Mouse (Mus musculus): ENCODE results near the gene Casp7. TPM values are rescaled to one million over a fixed set of nuclear protein-coding genes. Genes with fewer than 3 reads are reported as not detected.

The Casp7 gene
- total and polyA plus RNA-seq, 2 experiments from 2014 or later = 25.2 to 34.5 TPM

DNA sequence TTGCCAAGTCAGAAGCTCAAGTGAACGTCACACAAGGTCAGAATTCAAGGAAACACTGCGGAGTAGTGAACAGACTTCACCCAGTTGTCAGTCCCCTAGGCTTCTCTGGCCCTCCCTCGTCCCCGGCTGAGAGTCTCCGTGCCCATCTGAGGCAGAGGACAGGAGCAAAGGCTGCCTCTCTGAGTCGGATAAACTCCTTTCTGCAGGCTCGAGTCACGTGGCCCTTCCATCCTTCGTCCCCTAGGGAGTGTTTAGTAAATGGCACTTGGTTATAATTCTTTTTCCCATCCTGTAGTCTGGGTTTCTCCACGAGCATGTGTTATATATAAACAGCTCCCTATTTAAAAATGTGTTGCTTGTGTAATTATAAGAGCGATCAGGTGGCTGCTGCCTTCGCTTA is 26.4 kb downstream of the Casp7 start:
- Histone ChIP-seq H3K4me3 (ENCODE audit: low read depth, low read length) (no peak overlapping the region), H3K9ac (replicated peaks; ENCODE audit: low read length, poor library complexity, severe bottlenecking) (no peak overlapping the region), H3K4me2 (ENCODE audit: low read depth, low read length, poor library complexity, severe bottlenecking) (no peak overlapping the region), H3K27ac (ENCODE audit: low read depth, low read length) (no peak overlapping the region), H3K27me3 (ENCODE audit: insufficient read depth, low read length) (no peaks in the 10 kb centered on the region), H3K9me3 (ENCODE audit: low read length) (no peaks in the 10 kb centered on the region), H3K4me1 (ENCODE audit: insufficient read depth, low read length) (peaks cover 4% of the 10 kb centered on the region), H3K36me3 (ENCODE audit: insufficient read depth, low read length) (no peaks in the 10 kb centered on the region)
- 62% methylated on average over 12 of the region's 12 CpGs for WGBS
- no peak for DNase-seq (ENCODE audit: low spot score)
- ATAC-seq (ENCODE audit: low FRiP score) = no peak
- no peak for TF ChIP-seq CTCF (IDR thresholded peaks at IDR 0.05)

DNA sequence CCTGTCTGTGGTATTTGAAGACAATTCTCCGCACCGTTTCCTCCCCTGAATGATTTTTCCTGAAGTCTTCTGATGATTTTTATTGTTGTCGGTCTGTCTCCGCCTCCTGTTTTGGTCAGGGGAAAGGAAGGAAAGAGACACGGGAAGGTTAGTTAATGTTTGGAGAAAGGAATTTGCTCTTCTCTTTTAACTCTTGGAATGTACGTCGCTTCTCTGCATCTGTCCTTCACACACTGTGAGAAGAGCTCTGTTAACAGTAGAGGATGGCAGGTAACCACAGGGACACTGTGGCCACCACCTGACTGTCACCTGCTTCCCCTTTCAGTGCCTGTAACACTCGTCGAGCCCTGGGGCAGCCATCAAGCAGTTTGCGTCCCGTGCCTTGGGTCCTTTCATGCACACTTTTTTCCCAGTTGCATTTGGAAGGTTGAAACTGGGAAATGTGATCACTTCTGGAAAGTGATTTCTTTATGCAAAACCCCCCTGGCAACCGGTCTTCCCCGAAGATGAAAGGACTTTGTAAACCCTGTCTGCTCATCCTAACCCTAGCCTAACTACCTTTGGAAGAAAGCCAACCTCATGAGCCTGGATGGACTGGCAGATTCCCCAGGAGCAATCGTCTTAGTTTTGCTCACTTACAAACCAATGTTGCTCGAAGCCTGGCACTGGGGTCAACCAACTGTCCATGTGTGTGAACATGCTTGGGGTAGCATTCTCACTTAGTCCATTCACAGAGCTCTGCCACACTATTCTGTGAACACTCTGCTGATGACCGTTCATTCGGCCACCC is 27.9 kb downstream of the Casp7 start:
- H3K27me3 ChIP-seq (ENCODE audit: insufficient read depth, low read length) = no peaks in the 10 kb centered on the region

GRCm38 (mm10) chr19:56425492-56425891 is 28.6 kb downstream of the Casp7 start:
- 71% methylated on average over 9 of the region's 9 CpGs for whole genome bisulfite sequencing
- DNase-seq (ENCODE audit: low spot score) = no peak

More for the DNA sequence above, 27.9 kb downstream of the Casp7 start:
- no peak for TF ChIP-seq CTCF (IDR thresholded peaks at IDR 0.05)
- no peak for DNase-seq (ENCODE audit: low spot score)
- Histone ChIP-seq H3K27ac (ENCODE audit: low read depth, low read length) (no peak overlapping the region), H3K9ac (replicated peaks; ENCODE audit: low read length, poor library complexity, severe bottlenecking) (no peak overlapping the region), H3K4me3 (ENCODE audit: low read depth, low read length) (no peak overlapping the region), H3K4me1 (ENCODE audit: insufficient read depth, low read length) (peaks cover 4% of the 10 kb centered on the region), H3K36me3 (ENCODE audit: insufficient read depth, low read length) (no peaks in the 10 kb centered on the region), H3K4me2 (ENCODE audit: low read depth, low read length, poor library complexity, severe bottlenecking) (no peak overlapping the region), H3K9me3 (ENCODE audit: low read length) (no peaks in the 10 kb centered on the region)
- no peak for ATAC-seq (ENCODE audit: low FRiP score)
- WGBS = 78% methylated on average over 17 of the region's 17 CpGs

DNA sequence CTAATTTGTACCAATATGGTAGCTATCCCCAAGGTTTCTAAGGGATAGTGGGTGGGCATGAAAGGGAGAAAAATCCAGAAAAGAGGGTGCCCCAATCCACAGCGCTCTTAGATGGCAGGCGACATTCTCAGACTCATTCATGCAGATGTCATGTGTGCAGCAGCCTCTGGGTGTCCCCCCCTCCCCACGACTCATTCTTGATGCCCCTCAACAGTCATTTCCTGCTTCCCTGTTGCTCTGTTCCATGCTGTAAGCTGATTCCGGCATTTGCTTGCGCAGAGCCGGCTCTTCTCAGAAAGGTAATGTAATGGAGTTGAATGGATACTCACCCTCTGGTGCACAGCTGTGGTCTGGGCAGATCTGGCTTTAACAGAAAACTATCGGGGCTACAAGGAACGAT is 33.4 kb downstream of the Casp7 start:
- DNase-seq (ENCODE audit: low spot score) (no peak), ATAC-seq (ENCODE audit: low FRiP score) (no peak)
- H3K27me3 ChIP-seq (ENCODE audit: insufficient read depth, low read length) = no peaks in the 10 kb centered on the region
- no peak overlapping the region for H3K4me2 ChIP-seq (ENCODE audit: low read depth, low read length, poor library complexity, severe bottlenecking)
- no peak overlapping the region for H3K27ac ChIP-seq (ENCODE audit: low read depth, low read length)
- peaks cover 10% of the 10 kb centered on the region; the same call in 1 of the 2 replicates for H3K36me3 ChIP-seq (ENCODE audit: insufficient read depth, low read length)
- 72% methylated on average over 8 of the region's 8 CpGs for WGBS
- TF ChIP-seq CTCF (IDR thresholded peaks at IDR 0.05) = peak; percentile 47
- peaks cover 4% of the 10 kb centered on the region for H3K4me1 ChIP-seq (ENCODE audit: insufficient read depth, low read length)
- no peaks in the 10 kb centered on the region for H3K9me3 ChIP-seq (ENCODE audit: low read length)
- H3K4me3 ChIP-seq (ENCODE audit: low read depth, low read length) = no peak overlapping the region
- H3K9ac ChIP-seq (replicated peaks; ENCODE audit: low read length, poor library complexity, severe bottlenecking) = no peak overlapping the region

More at GRCm38 (mm10) chr19:56425492-56425891, 28.6 kb downstream of the Casp7 start:
- Histone ChIP-seq H3K36me3 (ENCODE audit: insufficient read depth, low read length) (no peaks in the 10 kb centered on the region), H3K4me1 (ENCODE audit: insufficient read depth, low read length) (peaks cover 4% of the 10 kb centered on the region), H3K27me3 (ENCODE audit: insufficient read depth, low read length) (no peaks in the 10 kb centered on the region), H3K4me3 (ENCODE audit: low read depth, low read length) (no peak overlapping the region), H3K27ac (ENCODE audit: low read depth, low read length) (peak overlapping the region; percentile 57; the same call in 1 of the 2 replicates), H3K4me2 (ENCODE audit: low read depth, low read length, poor library complexity, severe bottlenecking) (no peak overlapping the region), H3K9me3 (ENCODE audit: low read length) (no peaks in the 10 kb centered on the region), H3K9ac (replicated peaks; ENCODE audit: low read length, poor library complexity, severe bottlenecking) (no peak overlapping the region)
- no peak for ATAC-seq (ENCODE audit: low FRiP score)
- no peak for TF ChIP-seq CTCF (IDR thresholded peaks at IDR 0.05)

DNA sequence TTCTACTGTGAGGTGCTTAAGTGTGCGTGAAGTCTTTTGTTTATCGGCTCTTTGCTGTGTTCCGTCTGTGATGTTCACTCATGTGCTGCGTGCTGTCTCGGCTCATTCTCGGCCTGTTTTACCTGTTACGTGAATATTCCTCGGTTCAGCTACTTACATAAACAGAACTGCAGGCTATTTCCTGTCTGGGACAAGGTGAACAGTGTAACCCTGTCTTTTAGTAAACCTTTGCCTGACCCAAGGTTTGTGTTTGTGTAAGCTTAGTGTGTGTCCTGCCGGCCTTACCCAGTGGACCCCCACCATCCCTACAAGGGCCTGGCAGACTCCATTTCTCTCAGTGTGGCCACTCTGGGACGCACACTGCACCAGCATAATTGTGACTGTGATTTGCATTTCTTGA is 35.8 kb downstream of the Casp7 start:
- Histone ChIP-seq H3K9me3 (ENCODE audit: low read length) (no peaks in the 10 kb centered on the region), H3K4me3 (ENCODE audit: low read depth, low read length) (no peak overlapping the region), H3K4me1 (ENCODE audit: insufficient read depth, low read length) (no peaks in the 10 kb centered on the region), H3K9ac (replicated peaks; ENCODE audit: low read length, poor library complexity, severe bottlenecking) (no peak overlapping the region), H3K36me3 (ENCODE audit: insufficient read depth, low read length) (peaks cover 17% of the 10 kb centered on the region; the same call in 1 of the 2 replicates), H3K4me2 (ENCODE audit: low read depth, low read length, poor library complexity, severe bottlenecking) (no peak overlapping the region), H3K27ac (ENCODE audit: low read depth, low read length) (no peak overlapping the region), H3K27me3 (ENCODE audit: insufficient read depth, low read length) (no peaks in the 10 kb centered on the region)
- no peak for TF ChIP-seq CTCF (IDR thresholded peaks at IDR 0.05)
- 75% methylated on average over 10 of the region's 10 CpGs for WGBS
- ATAC-seq (ENCODE audit: low FRiP score) (no peak), DNase-seq (ENCODE audit: low spot score) (no peak)

DNA sequence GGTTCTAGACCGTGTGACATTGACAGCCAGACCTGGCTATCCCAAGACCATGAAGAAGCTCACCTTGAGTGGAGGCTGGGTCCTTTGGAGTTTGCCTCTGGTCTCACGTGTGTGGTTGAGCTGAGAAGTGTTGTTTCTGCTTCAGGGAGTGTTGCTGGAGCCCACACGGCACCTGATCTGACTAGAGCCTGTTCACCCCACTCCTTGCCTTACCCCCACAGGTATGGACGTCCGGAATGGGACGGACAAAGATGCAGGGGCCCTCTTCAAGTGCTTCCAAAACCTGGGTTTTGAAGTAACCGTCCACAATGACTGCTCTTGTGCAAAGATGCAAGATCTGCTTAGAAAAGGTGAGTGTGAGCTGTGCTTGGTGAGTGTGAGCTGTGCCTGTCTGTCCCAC is 36.7 kb downstream of the Casp7 start:
- ATAC-seq (ENCODE audit: low FRiP score) (no peak), DNase-seq (ENCODE audit: low spot score) (no peak)
- H3K36me3 ChIP-seq (ENCODE audit: insufficient read depth, low read length) = peaks cover 17% of the 10 kb centered on the region; the same call in 1 of the 2 replicates
- H3K27me3 ChIP-seq (ENCODE audit: insufficient read depth, low read length) = no peaks in the 10 kb centered on the region
- no peak overlapping the region for H3K9ac ChIP-seq (replicated peaks; ENCODE audit: low read length, poor library complexity, severe bottlenecking)
- no peak for TF ChIP-seq CTCF (IDR thresholded peaks at IDR 0.05)
- no peak overlapping the region for H3K27ac ChIP-seq (ENCODE audit: low read depth, low read length)
- no peaks in the 10 kb centered on the region for H3K4me1 ChIP-seq (ENCODE audit: insufficient read depth, low read length)
- no peak overlapping the region for H3K4me2 ChIP-seq (ENCODE audit: low read depth, low read length, poor library complexity, severe bottlenecking)
- H3K4me3 ChIP-seq (ENCODE audit: low read depth, low read length) = no peak overlapping the region
- H3K9me3 ChIP-seq (ENCODE audit: low read length) = no peaks in the 10 kb centered on the region
- WGBS = 90% methylated on average over 7 of the region's 7 CpGs

Data from midbrain, postnatal 0 days (tissue).